Mouse (Mus musculus) subcutaneous adipose tissue, adult 2 months (tissue): Measurements from ENCODE around the gene Slxl1. TPM values are rescaled to one million over a fixed set of nuclear protein-coding genes. Genes with fewer than 3 reads are reported as not detected.

Source experiments
- polyA plus RNA-seq: library from polyadenylated mRNA; depleted of rRNA; stranded (reverse); fragments of >200 nt; gene quantifications from 2 replicates; pipeline ENCODE4 v1.2.3, GENCODE M21; 2012; ENCODE audit warnings: low replicate concordance; rRNA removed

Slxl1 gene
- polyA plus RNA-seq: not detected in 2 replicates

DNA sequence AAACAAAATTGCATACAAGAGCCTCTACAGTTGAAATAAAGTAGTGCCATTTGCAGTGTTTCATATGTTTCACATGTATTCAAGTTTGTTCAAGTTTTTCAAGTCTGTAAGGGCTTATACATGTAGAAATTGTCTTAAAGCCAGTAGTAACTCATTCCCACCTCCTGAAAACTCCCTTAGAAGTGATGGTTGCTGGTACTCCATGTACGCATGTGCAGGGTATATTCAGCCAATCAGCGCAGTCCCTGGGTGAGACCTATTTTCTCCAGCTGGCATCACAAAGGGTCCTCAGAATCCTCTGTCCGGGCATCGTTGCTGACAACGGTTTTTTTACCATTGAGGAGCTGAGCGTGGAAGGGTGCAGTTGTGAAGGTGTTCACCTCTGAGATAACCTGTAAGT is at the start of gene Slxl1:
TSS of gene Slxl1 (plus strand) at position 301 of the 400 bp plus-strand sequence.

